In the genomic region with DNA sequence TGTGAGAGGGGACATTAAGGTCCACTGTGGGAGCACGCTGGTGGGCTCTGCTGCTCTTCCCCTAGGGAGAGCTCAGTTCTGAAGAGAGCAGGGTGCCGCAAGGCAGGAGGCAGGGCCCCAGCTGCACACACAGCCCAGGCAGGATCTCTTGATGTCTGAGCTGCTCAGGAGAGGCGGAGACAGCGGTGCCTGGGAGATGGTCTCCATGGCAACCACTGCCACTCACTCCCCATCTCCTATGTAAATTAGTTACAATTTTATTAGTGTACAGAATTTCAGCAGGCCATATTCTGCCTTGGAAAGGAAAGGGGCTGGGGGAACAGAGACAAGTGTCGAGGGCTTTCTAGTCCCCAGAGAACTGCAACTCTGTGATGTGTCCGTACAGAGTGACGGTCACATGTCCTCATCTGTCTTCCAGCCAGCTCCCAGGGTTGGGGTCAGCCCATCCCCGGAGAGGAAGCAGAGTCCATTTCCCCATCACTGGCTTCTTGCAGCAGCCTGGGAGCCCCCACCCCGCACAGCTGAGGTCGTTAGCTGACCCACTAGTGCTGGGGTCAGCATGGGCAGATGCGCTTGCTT, we compare ENCODE assay signal across 8 mouse cellular contexts. TPM values are rescaled to one million over a fixed set of nuclear protein-coding genes. Genes with fewer than 3 reads are reported as not detected.
DNase-seq lines count a peak whose midpoint lies in the region; ATAC-seq and TF ChIP-seq lines count a peak whose summit lies in the region.

No protein-coding gene starts in this region.

- no peak overlapping the region for H3K4me2 ChIP-seq in intestine, postnatal 0 days (replicated peaks; ENCODE audit: low read depth)
- peak overlapping the region; percentile 28; the same call in 1 of the 2 replicates for H3K4me2 ChIP-seq in neural tube, embryonic 11.5 days (ENCODE audit: low read depth)

- no peak for TF ChIP-seq CTCF in intestine, postnatal 0 days (IDR thresholded peaks at IDR 0.05; ENCODE audit: low read depth)

- H3K9me3 ChIP-seq in intestine, postnatal 0 days (ENCODE audit: control insufficient read depth) = no peaks in the 10 kb centered on the region
- no peaks in the 10 kb centered on the region for H3K9me3 ChIP-seq in neural tube, embryonic 11.5 days (ENCODE audit: control insufficient read depth, low read length)

- H3K4me1 ChIP-seq in intestine, postnatal 0 days (replicated peaks; ENCODE audit: control insufficient read depth, insufficient read depth, low read length) = no peaks in the 10 kb centered on the region; the same call in 1 of the 2 replicates
- peaks cover 33% of the 10 kb centered on the region for H3K4me1 ChIP-seq in neural tube, embryonic 11.5 days (ENCODE audit: control insufficient read depth, insufficient read depth, low read length)

- no peaks in the 10 kb centered on the region for H3K36me3 ChIP-seq in intestine, postnatal 0 days (ENCODE audit: control insufficient read depth, insufficient read depth)
- H3K36me3 ChIP-seq in neural tube, embryonic 11.5 days (ENCODE audit: control insufficient read depth, insufficient read depth, low read length) = no peaks in the 10 kb centered on the region

- H3K4me3 ChIP-seq in intestine, postnatal 0 days (ENCODE audit: low read depth, low read length) = no peak overlapping the region
- no peak overlapping the region for H3K4me3 ChIP-seq in neural tube, embryonic 11.5 days (ENCODE audit: low read depth, low read length)

- DNase-seq in CD4-positive helper T cell, adult 2 months (ENCODE audit: low read depth, low spot score) = peak; percentile 76
- peak; percentile 50 for DNase-seq in T-cell, adult 2 months (ENCODE audit: low spot score)
- DNase-seq in left cerebral cortex, postnatal 25 days (ENCODE audit: low spot score in 2 of 2) = peak; percentile 90 to 95
- peak; percentile 82 for DNase-seq in neural tube, embryonic 11.5 days (ENCODE audit: low spot score)
- peak; percentile 82 for DNase-seq in yolk sac, embryonic 10.5 days (ENCODE audit: low spot score)
- DNase-seq in spleen, adult 12 weeks (ENCODE audit: low spot score) = no peak

- peak; percentile 89 for ATAC-seq in frontal cortex, adult (ENCODE audit: low TSS enrichment)
- peak; percentile 32 for ATAC-seq in intestine, postnatal 0 days
- ATAC-seq in neural tube, embryonic 11.5 days (ENCODE audit: insufficient read depth, low FRiP score, low TSS enrichment) = peak; percentile 89

- intact Hi-C loops in left cerebral cortex, postnatal 25 days (cut with DNase I) = no loop called here

- H3K27me3 ChIP-seq in intestine, postnatal 0 days (replicated peaks; ENCODE audit: control insufficient read depth, insufficient read depth, low read length) = no peaks in the 10 kb centered on the region
- no peaks in the 10 kb centered on the region for H3K27me3 ChIP-seq in neural tube, embryonic 11.5 days (ENCODE audit: control insufficient read depth, insufficient read depth, low read length)

- H3K27ac ChIP-seq in intestine, postnatal 0 days (ENCODE audit: low read depth, low read length) = 0 out of 2 replicates have a peak overlapping the region, but pooled peaks have one; percentile 5
- peak overlapping the region; percentile 95 for H3K27ac ChIP-seq in neural tube, embryonic 11.5 days (ENCODE audit: low read depth, low read length)

- no peak overlapping the region for H3K9ac ChIP-seq in intestine, postnatal 0 days (ENCODE audit: low read depth, low read length)
- peak overlapping the region; percentile 37; the same call in 1 of the 2 replicates for H3K9ac ChIP-seq in neural tube, embryonic 11.5 days (ENCODE audit: low read length)

- 14% methylated on average over 11 of the region's 11 CpGs for WGBS in intestine, postnatal 0 days
- WGBS in neural tube, embryonic 11.5 days = under 1% methylated on average over 11 of the region's 11 CpGs

RNA-seq across cellular contexts. Expression of gene Cstad, which starts 52.6 kb away (rescaled TPM):
- 0.53 and 0.63 TPM in 2 replicates for polyA plus RNA-seq in intestine, postnatal 0 days (2015; fragmentation: Nextera tagmentation; extraction: Ambion mirVana)
- total RNA-seq in left cerebral cortex, postnatal 25 days (2021) = 1 to 10 TPM; 4.2 to 5.5 TPM
- polyA plus RNA-seq in neural tube, embryonic 11.5 days (2014; fragmentation: Nextera tagmentation; extraction: Ambion mirVana) = 0.48 TPM in 1 of 2 replicates, not detected in the other

Comparison
In these comparisons a context has a peak if more than half of its experiments do, and no peak if none do; other contexts are left out.
1. ATAC-seq: peak in every context shown above with its lines; median percentile 89 in frontal cortex, adult; 89 in neural tube, embryonic 11.5 days; 32 in intestine, postnatal 0 days.